Mouse (Mus musculus) CD8-positive naive resting alpha-beta T cell, adult 2 months (primary cell): Measurements from ENCODE around the gene Cdh8.

Experiments used
- DNase-seq, 2 experiments: peaks; one replicate each; pipeline ENCODE4 v3.0.0; 2022; ENCODE audit warnings: low read depth in 2 of 2, low spot score in 2 of 2

Cdh8 gene

GRCm38 (mm10) chr8:99415966-99416781 is at the start of gene Cdh8:
Cdh8 (minus strand) TSS chr8:99416471.
- no peak for DNase-seq

DNA sequence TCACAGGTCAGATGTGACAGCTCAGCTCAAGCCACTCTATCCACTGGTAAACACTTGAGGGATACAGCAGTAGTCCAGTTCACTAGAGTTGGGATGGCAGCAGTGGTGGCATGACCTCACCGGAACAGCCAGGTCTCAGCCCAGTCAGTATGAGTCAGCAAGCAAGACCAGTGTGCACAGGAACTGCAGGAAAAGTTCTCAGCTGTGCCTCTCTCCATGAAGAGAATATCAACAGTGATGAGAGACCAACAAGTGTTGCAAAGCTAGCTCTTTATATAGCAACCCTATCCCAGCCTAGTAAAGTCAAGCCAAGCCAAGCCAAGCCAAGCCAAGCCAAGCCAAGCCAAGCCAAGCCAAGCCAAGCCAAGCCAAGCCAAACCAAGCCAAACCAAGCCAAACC is 30.2 kb upstream of the Cdh8 start:
- no peak for DNase-seq

- DNase-seq: no peak
These were observed 9.6 kb upstream of the Cdh8 start for GRCm38 (mm10) chr8:99425901-99426300.

GRCm38 (mm10) chr8:99421516-99421915 is 5.2 kb upstream of the Cdh8 start:
- no peak for DNase-seq

DNA sequence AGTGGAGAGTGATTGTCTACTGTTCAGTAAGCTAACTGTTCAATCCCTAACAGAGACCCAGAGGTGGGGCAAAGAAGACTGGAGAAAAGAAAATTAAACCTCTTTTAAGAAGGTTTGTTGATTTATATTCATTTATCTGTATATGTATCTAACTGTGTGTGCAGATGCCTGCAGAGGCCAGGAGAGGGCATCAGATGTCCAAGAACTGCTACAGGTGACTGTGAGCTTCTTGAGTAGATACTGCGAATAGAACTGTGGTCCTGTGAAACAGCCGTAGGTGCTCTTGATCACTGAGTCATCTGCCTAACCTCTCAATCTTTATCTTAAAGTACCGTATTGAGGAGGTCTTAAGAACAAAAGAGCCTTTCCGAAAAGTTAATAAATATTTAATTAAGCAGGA is 3.5 kb upstream of the Cdh8 start:
- DNase-seq: no peak

GRCm38 (mm10) chr8:99417456-99417855 is 1.2 kb upstream of the Cdh8 start:
- DNase-seq: no peak

GRCm38 (mm10) chr8:99415076-99415965 is 950 bp downstream of the Cdh8 start:
- DNase-seq: no peak

- no peak for DNase-seq
These were observed 1.8 kb downstream of the Cdh8 start for GRCm38 (mm10) chr8:99414483-99414921.

- DNase-seq: no peak
These were observed 2.3 kb downstream of the Cdh8 start for GRCm38 (mm10) chr8:99413877-99414482.

DNA sequence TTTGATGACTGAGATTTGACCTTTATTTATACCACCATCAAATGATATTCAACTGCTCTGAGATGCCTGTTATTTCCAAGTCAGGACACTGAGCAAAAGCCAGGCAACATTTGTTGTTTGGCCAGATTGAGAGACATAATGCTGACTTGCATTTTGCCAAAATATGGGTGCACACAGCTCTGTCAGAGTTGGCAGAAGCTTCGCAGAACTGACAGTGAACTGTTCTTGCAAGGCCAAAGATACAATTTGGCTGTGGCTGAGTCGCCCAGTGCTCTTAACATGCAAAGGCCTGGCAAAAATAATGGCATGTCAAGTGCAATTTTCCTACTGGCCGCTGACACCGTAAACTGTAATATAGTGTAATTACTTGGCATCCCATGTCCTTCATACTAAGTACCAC is 22.4 kb downstream of the Cdh8 start:
- no peak for DNase-seq

DNA sequence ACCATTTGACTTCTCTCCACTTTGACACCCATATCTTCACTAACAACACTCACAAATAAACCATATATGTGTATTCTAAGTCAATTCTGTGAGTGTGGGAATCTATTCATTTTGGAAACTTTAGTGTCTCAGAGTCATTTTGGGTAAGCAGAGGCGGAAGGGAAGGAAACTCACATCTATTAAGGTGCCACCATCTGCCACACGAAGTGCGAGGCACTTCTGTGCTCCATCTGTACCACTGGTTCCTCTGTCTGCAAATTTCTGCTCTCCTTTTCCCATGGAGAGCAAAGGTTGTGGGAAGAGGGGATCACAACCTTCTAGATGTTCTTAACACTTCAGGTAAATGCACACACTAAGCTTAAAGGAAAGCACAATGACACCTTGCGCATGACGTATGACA is 46.2 kb downstream of the Cdh8 start:
- no peak for DNase-seq

DNA sequence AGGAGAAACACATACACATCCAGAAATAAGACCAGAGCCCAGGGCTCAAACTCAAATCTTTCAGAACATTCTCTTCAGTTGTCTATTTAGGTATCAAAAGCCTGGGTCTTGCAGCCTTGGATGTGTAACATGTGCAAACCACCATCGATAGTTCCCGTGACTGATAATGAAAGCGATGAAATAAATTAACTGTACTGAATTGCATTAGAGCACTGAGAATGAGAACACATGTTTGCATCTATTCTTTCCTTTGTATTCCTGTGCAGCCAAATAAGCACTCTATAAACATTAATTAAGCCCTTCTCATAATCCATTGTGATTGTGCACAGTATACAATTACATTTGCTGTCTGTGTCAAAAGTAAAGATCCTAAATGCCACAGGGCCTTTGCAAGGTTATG is 47.1 kb downstream of the Cdh8 start:
- no peak for DNase-seq

- no peak for DNase-seq
These were observed 47.8 kb downstream of the Cdh8 start for GRCm38 (mm10) chr8:99368449-99368848.

- no peak for DNase-seq
These were observed 62.3 kb downstream of the Cdh8 start for GRCm38 (mm10) chr8:99353923-99354322.

DNA sequence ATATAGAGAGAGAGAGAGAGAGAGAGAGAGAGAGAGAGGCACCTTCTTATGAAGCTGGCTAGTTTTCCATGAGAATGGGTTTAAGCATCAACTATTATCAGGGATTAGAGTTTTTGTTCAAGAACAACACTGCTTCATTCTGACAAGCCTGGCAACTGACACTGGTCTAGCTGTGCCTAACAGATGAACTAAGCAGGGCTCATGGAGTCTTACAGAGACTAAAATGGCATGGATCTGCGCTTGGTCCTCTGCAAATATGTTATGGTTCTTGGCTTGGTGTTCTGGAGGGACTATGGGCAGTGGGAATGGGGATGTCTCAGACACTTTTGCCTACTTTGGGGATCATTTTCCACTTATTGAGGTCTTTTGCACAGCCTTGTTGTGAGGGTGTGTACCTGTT is 63.0 kb downstream of the Cdh8 start:
- DNase-seq: no peak

GRCm38 (mm10) chr8:99349456-99349855 is 66.8 kb downstream of the Cdh8 start:
- DNase-seq: no peak

DNA sequence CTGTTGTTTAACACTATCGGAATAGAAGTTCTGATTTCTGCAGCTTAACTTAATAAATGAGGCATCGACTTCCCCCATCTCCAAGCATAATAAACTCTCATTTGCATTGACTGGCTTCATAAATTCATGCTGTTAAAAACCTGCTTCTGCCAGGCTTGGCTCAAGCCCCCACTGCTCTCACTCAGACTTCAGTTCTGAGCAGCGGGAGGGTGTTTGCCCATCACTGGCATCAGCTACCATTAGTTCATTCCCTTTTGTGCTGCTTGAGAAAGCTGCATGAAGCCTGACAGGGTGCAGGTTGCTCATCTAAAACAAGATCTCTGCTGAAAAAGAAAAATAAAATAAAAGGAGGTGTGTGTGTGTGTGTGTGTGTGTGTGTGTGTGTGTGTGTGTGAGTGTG is 67.7 kb downstream of the Cdh8 start:
- DNase-seq: no peak

DNA sequence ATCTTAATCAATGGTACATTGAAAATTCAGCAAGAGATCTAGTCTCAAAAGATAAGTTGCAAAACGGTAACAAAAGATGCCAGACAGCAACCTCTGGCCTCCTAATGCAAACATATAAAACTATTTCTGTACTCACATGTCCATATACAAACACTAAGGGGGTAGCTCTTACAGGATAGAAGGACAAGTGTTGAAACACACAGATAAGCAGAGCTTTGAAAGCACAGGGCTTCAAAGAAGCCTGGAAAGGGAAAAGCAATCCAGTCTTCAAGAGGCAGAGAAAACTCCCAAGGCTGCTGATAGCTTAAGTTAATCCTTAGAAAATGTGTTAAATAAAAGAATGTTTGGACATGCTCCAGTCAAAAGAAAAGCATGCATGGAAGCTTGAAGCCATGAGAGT is 77.0 kb downstream of the Cdh8 start:
- DNase-seq: no peak

DNA sequence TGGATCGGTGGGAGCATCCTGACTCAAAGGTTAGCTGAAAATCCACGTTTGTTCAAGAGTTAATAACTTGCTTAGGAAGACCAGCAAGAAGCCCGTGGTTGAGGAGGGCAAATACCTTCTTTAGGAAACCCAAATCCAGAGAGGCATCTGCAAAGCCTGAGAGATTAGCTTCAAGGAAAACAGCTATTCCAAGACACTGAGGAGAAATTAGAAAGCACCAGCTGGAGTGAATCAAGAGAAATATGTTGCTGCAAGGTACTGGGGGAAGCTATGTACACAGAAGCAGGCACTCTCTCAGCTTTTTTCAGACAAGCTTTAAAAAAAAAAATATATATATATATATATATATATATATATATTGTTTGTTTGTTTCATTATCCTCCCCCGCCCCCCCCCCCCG is 88.7 kb downstream of the Cdh8 start:
- no peak for DNase-seq

GRCm38 (mm10) chr8:99314561-99314960 is 101.7 kb downstream of the Cdh8 start:
- DNase-seq: no peak

DNA sequence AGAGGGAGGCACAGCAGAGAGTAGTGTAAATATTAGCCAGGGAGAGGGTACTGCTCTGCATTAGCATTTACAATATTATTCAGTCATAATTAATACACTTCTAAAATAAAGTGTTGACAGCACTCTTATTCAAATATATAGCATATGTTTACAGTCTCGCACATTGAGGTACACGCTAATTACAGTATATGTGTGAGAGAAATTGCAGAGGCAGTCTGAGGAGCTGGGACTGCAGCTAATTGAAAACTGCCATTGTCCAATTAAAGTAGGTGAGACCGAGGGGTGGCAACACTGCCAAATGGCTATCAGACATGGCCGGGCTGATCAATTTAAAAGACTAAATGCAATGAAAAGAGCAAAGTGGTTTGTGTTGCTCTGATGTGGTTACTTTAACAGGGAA is 112.1 kb downstream of the Cdh8 start:
- no peak for DNase-seq

- DNase-seq: no peak
These were observed 126.1 kb downstream of the Cdh8 start for GRCm38 (mm10) chr8:99290201-99290600.
